Mouse (Mus musculus) 3134 (cell line): ENCODE data around the gene Nod1.

ENCODE experiments used
- DNase-seq: peaks from one replicate; pipeline ENCODE4 v3.0.0-alpha.2; 2011; ENCODE audit warnings: low spot score; ENCODE audit not compliant: insufficient read length; ENCODE audit errors: extremely low read depth

Gene Nod1

DNA sequence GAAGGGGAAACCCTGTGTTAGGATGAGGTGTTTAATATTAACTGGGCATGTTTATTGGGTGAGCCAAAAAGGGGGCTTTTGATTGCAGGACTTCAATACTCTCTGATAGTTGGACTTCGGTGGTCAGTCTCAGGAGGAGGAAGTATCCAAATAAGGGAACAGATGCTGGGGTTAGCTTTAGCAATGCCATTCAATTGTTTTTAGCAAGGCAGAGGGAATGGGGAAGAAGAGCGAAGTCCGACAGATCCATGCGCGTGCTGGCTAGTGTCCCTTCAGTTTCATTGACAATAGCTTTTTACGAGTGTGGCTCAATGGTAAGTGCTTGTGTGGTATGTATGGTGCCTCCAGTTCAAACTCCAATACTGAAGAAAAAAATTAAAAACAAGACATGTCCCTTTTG is 31.3 kb downstream of the Nod1 start:
- no peak for DNase-seq

DNA sequence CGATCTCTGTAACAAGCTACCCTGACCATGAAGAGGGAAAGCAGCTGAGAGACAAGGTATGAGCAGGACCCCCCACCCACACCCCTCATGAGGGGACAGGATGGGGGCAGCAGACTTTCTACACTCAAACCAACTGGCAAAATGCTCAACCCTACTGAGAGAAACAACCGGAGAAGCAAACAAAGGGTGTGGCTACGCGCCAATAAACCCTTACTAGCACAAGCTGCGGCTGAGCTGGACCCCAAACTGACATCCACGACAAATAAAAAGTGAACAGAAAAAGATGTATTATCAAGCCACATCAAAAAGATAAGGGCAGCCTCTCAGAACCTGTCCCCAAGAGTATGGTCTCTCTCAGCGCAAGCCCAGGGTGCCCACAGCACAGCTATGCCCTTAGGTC is 32.3 kb downstream of the Nod1 start:
- DNase-seq, result no peak

DNA sequence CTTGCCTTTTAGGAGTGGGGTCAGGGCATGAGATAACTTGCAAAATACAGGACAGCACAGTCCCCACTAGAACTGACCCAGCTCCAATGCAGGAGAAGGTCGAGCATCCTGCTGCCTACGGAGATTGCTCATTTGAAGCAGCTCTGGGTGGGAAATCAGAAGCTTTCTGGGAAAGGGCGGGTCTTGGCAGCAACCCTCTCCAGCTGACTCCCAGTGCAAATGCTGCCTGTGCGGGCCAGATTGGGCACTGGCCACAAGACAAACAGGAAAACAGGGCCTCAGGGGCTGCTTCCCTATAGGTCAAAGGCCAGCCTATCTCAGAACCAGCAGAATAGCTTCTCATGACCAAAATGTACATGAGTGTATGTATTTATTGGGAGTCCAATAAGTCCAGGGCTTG is 32.8 kb downstream of the Nod1 start:
- no peak for DNase-seq

DNA sequence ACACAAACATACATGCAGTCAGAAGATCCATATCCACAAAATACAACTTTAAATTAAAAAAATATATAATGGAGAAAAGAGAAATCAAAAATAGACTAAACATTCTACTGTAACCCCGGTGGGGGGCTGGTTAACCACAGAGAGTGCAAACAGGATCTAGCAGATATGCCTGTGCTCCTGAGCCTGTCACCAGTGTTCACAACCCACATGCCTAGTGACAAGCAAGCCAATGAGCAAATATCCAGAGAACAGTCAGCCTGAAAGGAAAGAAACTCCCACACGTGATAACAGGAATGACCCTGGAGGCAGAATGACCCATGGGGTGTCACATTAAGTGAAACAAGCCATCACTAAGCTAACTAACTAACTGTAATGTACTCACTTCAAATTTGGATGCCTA is 35.9 kb downstream of the Nod1 start:
- no peak for DNase-seq

DNA sequence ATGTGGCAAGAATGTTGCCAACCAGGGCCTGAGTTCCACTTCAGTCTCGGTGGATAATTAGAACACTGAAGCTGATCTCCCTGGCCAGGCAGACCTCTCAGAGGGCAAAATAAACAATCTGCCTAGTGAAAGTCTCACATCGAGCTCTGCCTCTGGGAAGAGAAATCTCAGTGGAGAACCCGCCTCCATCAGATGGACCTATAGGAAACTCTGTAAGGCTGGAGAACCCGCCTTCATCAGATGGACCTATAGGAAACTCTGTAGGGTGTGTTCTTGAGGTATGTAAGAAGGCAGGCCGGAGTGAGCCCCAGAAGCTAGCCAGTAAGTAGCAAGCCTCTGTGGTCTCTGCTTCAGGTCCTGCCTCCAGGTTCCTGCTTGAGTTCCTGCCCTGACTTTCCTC is 37.5 kb downstream of the Nod1 start:
- no peak for DNase-seq

DNA sequence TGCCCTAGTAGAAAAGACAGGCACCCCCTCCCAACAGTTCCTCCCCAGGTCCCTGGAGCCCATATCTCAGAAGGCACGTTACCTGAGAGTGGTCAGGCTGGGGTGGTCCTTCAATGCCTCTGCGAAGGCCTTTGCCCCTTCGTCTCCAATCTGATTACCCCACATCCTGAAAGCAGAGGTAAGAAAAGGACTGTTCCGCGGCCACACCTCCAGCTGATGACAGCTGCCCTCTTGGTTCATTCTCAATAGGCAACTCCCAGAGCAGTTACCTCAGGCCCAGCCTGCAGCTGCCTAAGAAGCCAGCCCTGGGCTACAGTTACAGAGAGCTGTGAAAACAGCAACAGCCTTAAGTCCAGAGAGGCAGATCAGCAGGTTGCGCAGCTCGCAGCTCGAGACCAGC is 38.1 kb downstream of the Nod1 start:
- DNase-seq, result no peak

DNA sequence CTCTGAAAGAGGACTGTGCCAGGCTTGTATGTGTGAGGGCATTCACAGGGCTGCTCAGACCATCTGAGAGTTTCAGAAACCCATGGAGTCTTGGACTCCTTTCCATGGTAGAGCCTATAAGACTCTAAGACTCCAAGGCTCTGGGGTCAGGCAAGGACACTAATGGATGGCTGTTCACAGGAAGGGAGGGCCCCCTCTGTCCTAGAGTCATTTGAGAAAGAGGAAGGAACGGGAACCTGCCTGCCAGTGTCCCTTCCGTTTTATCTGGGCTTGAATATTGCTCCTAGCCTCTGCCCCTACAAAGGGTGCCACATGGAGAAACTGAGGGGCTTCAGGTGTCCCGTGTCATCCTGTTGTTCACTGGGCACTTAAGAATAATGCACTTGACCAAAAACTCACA is 38.5 kb downstream of the Nod1 start:
- no peak for DNase-seq

DNA sequence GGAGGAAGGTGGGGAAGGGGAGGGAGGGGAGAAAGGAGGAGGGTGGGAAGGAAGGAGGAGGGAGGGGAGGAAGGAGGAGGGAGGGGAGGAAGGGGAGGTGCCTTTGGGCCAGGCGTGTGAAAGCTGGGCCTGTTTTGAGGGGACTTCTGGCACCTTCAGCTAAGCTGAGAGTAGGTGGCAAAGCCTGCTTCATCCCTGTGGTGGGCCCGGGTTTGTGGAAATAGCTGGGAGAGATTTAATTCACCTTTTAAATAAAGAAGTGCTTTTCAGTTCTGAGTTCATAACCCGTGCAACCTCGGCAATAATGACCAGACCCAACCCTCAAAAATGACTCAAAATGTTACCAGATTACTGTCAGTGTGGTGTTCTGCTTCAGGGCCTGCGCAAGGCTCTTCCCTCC is 39.2 kb downstream of the Nod1 start:
- DNase-seq, result no peak

DNA sequence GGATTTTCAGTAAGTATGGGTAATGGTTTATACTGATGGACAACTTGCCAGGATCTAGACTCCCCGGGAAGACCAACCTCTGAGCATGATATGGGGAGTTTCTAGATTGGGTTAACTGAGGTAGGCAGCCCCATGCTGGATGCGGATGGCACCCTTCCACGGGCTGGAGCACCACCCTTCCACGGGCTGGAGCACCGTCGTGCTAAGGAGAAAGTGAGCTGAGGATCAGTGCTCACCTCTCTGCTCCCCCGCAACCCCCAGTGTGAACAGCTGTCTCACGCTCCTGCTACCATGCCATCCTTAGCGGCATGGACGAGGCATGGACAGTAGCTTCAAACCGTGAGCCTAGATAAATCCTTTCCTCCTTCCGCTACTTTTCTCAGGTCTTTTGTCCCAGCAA is 39.9 kb downstream of the Nod1 start:
- DNase-seq, result no peak

DNA sequence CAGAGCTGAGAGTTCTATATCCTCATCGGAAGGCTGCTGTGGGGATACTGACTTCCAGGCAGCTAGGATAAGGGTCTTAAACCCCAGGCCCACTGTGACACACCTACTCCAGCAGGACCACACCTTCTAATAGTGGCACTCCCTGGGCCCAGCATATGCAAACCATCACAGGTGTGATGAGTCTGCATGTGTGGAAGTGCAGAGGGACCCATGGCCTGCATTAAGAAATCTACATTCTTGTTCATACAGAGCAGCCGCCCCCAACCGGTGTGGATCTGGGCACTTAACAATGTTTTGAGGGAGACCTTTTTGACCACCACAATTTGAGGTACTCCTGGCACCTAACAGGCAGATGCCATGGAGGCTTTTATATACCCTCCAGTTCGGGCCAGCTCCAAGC is 40.8 kb downstream of the Nod1 start:
- DNase-seq, result no peak

DNA sequence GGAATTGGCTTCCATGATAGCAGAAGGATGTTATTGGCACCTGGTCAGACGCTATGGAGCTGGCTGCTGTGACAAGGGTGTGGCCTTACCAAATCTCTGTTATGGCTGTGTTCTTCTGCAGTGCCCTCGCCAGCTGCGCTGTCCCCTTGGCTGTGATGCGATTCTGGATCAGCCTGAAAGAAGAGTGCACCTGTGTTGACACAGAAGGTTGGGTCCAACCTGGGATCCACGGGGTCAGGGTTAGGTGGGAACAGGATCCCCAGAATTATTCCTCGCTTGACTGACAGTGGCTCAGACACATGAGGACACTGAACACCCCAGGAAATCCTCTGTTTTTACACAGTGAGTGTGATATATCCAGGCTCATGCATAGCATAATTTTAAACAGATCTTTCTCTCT is 44.5 kb downstream of the Nod1 start:
- no peak for DNase-seq

DNA sequence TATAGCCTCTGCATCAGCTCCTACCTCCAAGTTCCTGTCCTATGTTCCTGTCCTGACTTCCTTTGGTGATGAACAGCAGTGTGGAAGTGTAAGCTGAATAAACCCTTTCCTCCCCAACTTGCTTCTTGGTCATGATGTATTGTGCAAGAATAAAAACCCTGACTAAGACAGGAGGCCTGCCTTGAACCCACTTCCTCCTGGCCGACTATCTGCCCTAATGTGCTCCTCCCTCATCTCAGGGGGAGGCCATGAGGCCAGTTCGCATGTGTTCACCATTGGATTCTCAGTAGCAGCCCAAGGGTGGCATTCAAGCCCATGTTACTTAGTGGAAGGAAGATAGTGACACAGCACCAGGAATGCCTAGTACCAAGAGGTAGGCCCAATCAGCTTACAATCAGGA is 45.5 kb downstream of the Nod1 start:
- no peak for DNase-seq

DNA sequence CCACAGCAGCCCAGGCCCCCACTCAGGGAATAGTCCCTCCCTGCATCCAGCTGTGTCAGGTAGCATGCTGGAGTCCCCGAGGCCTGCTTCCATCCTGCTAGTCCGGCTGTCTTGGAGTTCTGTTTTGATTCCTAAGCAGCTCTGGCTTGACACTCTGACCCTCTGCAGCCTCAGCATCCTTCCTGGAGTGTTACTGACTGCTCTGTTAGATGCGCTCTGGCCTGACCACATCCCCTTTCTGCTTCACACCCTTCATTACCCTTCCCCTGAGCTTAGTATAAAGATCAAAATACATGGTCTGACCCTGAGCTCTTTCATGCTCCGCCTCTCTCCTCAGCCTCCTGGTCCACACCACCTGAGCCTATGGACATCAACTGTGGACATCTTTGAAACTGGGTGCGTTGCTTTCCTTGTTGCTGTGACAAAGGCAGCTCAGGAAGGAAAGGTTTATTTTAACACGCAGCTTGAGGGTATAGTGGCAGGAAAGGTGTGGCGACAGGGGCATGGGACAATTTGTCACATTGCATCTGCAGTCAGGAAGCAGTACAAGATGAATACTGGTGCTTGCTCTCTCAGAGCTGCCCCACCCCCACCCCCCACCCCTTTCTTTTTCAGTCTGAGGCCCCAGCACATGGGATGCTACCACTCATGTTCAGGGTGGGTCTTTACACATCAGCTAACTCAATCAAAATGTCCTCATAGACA is 46.5 kb downstream of the Nod1 start:
- DNase-seq, result no peak

DNA sequence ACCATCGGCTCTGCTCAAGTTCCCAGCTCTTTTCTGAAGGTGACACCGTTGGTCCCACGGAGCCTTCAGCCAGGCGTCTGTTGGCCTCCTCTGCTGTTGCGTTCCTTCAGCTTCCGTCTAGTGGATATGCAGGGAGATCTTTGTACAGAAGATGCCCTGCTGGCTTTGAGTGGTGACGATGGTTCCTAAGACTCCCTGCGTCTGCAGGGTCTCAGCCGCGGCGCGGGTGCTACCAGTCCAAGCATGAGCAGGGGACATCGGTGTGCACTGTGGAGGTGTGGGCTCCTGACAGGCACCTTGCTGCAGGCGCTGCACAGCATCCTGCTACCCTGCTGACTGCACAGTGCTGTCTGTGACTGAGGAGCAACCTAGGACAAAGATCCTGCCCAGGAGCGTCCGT is 47.9 kb downstream of the Nod1 start:
- DNase-seq, result no peak

DNA sequence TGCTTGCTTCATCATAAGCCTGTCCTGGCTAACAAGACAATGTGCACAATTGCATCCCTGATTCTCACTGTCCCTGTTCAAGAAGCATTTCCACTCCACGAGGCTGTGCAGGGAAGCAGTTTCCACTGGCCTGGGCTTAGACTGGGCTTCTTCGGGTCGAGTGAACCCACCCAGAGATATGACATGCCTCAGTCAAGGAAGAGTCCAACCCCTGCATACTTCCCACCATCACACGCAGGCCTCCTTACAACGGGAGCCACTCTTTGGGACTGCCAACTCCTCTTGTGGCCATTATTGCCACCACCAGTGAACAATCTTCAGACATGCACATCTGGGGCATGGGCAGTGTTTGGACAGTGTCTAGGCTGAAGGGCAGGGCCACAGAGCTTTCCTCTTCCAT is 53.9 kb downstream of the Nod1 start:
- no peak for DNase-seq

DNA sequence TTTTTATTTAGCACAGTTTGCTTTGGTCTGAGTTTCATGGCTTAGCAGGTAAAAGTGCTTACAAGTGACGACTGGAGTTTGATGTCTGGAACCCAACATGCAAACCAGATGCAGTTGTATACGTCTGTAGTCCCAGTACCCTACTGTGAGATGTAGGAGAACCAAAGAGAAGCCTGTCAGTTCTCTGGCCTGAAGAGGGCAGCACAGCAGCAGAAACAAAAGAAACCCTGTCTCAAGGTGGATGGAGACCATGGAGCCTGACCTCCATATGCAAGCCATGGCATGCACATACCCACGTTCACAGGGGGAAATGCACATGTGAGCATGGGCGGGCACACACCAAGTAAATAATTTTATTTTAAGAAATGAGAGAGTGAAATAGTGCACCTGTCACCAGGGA is 54.9 kb downstream of the Nod1 start:
- DNase-seq, result no peak

DNA sequence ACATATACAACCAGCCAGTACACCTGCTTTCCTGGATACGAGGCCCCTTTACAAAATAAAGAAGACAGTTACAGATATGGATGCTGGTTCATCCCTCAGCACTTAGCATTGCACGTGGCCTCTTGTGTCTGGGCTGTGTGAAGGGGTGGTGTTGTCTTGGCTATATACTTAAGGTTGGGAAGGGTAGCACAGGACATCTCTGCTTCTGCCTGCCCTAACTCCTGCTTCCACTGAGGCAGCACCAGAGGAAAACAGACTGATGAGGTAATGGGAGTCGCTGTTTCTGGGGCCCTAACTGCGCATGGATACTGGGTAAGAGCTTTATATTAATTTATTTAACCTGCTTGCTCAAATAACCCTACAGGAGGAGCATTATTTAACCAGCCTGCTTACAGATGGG is 55.5 kb downstream of the Nod1 start:
- DNase-seq, result no peak

DNA sequence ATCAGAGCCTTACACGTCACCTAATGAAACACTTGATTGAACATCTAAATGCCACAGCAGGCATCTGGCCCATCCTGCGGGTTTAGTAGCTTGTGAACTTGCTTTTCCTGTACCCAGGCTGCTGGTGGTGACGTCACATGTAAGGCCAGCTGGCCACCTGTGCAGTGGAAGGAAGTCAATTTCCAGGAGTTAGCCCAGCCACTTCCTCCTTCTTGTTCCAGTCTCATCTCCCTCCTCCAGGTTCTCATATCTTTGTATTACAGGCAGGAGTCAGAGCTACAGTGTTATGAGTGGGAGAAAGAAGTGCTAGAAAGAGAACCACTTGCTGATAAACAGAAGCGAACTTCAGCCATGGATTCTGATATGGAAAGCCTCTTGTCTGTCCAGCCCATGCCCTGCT is 56.2 kb downstream of the Nod1 start:
- DNase-seq, result no peak

DNA sequence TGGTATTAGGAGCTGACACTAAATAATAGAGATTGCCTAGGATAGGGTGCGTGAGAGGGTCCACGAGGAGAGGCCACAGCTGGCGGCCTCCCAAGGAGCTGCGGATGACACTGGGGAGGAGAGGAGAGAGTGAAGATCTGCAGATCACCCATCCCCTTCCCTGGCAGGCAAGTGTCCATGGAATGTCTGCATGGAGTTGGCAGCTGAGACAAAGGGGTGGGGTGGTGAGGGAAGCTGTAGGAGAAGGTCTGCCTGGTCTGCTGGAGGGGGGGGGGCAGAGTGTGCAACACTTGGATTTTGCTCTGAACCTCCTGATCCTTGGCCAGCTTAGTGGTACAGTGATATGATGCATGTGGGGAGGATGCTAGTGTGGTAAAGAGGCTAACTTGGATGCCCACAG is 57.4 kb downstream of the Nod1 start:
- DNase-seq, result no peak

DNA sequence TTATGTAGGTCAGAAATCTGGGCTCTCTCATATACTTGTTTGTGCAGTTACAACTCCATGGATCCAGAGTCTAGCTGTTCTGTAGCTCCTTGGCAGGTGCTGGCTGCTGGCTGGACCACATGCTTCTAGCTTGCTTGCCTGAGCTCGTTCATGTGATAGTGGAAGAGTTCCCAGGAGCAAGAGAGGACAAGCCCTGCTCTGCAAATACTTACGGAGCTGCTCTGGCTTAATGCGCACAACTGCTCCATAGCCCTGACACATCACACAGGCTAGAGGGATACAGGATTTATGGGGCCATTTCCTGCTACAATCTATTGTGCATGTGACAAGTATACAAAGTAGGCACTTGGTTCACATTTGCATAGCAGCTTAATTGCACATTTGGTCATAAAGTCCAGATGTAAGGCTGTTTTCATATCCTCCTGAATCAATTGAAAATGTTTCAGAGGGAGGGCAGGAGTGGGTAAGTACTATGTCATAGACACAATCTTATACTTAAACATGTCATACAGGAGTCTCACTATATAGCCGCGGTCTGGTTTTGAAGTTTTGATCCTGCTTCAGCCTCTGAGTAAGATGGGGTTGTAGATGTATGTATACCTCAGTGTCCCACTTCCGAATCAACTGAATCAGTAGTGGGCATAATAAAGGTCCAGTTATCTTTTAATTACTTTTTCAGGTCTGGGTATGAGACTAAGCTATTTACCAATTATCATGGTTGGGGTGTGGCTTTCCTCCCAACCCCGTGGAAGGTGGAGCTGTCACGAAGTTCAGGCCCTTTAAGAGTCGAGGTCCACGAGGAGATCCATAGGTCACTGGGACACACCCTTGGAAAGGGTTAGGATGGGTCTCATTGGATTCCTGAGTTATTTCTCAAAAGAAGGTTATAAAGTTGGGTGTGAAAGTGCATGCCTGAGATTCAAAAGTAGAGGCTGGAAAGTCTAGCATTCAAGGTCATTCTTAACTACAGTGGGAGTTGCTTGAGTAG is 66.1 kb downstream of the Nod1 start:
- DNase-seq, result no peak

DNA sequence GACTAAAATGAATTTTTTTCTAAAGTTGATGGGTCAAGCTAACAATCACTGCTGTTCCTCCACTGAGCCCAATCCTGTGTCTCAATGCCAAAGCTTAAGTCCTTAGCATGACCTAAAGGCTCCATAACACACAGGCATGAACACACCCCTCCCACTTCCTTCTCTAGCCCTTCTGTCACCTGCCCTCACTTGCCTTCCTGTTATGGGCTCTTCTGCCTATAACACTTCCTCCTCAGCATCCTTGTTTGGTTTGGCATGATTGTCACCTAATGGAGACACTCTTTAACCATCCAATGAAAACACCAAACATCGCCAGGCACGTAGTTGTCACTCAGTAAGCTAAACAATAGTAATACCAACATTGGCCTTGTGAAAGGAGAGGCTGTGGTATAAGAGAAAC is 69.9 kb downstream of the Nod1 start:
- no peak for DNase-seq

DNA sequence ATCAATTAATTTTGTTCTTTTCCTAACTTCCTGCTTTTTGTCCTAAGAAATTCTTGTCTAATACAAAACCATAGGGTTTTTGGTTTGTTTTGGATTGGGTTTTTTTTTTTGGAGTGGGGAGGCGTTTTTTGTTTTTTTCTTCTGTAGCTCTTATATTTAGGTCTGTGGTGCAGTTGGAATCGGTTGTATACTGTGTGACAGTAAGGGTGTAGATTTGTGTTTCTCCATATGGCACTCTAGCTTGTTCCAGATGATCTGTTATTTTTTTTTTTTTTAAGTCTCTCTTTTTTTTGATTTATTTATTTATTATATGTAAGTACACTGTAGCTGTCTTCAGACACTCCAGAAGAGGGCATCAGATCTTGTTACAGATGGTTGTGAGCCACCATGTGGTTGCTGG is 72.2 kb downstream of the Nod1 start:
- DNase-seq, result no peak
